Mouse (Mus musculus) cerebellum, adult 11 months (tissue): ENCODE results near the gene Lbhd2.

Experiments used
- DNase-seq: peaks from one replicate; pipeline ENCODE4 v3.0.0; 2022

Gene Lbhd2

DNA sequence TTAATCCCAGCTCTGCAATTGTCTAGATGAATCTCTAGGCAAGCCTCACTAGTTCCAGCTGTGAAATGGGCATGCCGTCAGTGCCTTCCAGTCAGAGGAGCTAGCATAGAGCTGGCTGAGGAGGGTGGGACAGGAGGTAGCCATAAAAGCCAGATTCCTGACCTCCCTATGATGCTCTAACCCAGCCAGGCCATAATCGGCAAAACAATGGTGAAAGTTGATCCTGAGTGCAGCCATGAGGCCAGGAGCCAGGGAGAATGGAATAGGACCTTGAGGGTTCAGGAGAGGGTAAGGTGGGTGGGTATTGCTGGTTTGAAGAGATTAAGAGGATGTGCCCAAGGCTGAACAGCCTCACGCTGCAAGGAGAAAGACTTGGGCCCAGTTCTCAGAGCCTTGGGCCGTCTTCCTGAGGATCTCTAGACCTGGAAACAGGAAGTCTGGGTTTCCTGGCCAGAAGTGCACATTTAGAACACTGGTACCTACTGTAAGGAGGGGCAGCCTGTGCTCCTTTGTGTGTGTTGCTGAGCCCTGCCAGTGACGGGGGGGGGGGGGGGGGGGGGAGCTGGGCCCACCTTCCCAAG, 26.2 kb downstream of the Lbhd2 start:
- no peak for DNase-seq

DNA sequence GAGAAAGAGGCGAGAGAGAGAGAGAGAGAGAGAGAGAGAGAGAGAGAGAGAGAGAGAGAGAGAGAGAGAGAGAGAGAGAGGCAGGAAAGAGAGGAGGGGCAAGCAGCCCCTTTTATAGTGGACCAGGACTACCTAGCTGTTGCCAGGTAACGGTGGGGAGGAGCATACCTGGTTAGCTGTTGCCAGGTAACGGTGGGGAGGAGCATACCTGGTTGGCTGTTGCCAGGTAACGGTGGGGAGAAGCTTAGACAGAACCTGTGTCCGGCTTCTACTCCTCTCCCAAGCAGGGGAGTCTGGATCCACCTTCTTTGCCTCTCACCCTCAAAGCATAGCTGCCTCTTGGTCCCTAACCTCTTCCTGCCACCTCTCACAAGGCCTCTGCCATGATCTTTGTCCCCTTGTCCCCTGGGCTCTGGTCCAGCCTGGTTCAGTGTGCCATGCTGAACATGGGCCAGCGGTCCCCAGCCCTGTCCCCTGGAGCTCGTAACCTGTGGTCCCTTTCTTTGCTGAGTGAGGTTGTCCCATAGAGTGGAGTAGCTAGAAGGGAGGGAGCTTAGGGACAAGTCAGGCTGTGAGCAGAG, 27.6 kb downstream of the Lbhd2 start:
- DNase-seq, result no peak

DNA sequence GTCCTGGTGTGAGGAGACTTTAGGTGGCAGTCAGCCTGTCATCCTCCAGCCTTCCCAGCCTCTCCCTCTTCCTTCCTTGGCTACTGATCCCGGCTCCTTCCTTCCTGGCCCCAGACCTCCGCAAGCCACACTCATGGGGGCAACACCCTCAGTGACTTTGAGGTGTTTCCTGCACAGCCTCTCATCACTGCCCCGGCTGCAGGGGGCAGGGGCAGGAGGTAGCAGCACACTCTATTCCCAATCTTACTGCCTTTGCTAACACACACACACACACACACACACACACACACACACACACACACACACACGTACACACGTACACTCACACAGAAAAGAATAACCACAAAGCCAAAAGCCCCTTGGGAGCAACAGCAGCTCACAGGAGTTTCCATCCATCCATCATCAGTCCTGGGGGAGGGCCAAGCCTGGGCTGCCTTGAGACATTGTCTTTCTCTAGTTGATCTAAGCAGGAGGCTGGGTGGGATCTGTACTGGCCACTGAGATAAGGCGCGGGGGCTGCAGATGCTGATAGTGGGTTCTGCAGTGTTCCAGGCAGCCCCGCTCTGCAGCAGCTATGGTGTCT, 28.2 kb downstream of the Lbhd2 start:
- DNase-seq, result no peak

DNA sequence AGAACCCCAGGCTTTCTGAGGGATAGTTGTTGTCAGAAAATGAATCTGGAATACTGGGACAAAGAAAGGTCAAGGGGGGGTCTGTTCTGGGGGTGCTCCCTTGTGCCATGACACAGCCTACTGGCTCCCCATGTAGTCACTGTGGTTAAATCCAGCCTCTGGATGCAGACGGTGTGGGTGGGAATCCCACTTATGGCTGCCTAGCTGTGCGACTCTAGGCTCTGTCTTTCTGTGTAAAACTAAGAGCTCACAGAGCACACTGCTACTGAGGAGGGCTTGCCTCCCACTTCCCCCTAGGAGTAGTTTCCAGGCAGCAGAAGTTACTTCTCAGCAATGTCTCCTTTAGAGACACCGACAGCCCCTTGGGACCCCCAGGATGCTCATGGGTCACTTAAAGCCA, 29.6 kb downstream of the Lbhd2 start:
- no peak for DNase-seq

DNA sequence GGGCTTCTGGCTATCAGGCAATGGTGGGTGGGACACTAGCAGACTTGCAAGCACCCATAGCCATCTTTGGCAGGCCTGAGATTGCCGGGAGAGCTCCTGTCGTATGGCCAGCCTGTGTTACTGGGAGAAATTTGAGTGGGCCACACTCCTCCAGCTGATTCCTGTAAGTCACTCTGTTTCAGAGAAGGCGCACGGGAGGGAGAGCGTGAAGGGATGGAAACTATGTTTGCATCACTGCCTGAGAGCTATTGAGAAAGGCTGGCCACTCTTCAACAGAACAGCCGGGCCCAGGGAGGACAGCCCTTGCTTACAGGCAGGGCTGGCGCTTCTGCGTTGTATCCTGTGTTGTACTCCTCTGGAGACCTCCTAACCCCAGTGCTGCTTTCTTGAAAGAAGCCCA, 30.0 kb downstream of the Lbhd2 start:
- no peak for DNase-seq

DNA sequence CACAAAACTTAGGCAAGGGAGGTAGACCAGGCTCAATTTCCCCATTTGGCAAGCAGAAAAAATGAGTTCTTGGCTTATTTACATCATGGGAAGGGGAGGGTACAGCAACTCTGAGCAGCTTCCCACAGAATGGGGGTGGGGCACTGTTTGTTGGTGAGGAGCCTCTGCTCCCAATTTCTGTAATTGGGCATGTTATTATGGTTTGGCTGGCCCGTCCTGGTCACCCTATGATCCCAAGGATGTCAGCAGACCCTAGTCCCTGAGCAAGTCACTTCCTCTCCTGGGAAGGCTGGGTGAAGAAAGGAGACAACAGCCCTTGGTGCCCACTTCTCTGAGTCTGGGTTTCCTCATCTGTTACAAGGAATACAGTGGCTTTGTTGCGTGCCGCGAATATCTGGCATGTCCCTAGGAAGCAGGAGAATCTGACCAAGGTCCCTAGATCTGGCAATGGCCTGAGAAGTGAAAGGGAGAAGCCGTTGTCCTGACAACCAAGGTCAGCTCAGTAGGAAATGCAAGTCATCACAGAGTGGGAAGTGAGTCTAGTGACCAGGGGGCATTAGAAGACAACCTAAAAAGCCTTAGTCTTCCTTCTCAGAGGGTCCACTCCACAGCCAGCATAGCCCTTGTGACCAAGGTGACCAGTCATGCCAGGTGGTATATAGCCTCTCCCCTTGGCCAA, 30.8 kb downstream of the Lbhd2 start:
- no peak for DNase-seq

DNA sequence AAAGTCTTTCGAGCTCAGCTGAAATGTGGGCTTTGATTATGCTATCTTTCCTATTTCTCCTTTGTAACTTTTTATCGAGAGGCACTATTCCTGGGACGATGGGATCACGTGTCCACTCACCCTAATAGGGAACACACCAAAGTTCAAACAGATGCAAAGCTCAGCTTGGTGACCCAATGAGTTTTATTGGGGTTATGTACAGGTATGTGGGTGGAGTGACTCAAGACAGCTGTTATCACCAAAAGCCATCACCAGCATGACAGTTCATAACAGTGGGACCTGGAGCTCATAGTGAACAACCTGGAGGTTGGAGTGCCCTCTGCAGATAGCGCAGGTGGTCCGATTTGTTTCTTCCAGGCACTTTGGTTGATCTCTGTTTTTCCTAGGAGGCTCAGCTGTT, 32.2 kb downstream of the Lbhd2 start:
- no peak for DNase-seq

DNA sequence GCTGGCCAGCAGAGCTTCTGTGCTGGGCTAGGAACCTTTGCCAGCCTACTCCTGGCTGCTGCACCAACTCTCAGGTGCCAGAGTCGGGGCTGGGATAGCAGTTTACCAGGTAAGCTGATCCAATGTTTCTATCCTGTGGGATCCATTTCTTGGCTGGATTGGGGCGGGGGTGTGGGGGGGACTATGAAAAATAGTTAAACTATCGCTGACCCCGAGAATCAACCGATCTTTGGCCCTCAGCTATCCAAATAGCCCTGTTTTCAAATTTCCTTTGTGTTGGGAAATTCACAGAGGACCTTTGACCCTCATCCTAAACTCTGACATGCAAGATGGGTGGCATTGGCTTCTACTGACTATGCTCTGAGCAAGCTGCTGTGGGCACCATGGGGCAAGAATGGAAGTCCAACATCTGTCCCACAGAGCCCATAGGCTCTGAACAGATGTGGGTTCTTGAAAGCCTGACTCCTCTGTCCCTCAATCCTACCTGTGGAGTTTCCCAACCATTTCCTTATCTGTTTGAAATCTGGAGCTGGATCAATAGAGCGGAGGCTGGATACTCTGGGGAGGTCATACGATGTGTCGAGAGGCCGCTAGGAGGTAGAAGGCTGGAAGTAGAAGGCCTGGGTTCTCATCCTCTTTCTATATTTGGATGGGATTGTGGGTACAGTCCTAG, 34.2 kb downstream of the Lbhd2 start:
- no peak for DNase-seq

DNA sequence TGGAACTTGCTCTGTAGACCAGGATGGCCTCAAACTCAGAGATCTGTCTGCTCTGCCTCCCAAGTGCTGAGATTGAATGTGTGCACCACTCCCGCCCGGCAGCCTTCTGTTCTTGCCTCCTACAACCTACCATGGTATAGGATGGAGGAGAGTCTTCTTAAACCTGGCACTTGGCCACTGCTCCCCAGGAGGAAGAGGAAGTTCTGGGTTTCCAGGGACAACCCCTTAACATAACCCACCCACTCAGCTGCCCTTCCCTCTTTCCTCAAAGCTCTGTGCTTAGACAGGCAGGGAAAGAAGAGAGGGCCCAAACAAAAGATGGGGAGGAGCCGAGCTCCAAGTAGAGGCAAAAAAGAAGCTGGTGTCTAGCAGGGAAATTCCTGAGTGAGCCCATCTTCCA, 34.9 kb downstream of the Lbhd2 start:
- no peak for DNase-seq

DNA sequence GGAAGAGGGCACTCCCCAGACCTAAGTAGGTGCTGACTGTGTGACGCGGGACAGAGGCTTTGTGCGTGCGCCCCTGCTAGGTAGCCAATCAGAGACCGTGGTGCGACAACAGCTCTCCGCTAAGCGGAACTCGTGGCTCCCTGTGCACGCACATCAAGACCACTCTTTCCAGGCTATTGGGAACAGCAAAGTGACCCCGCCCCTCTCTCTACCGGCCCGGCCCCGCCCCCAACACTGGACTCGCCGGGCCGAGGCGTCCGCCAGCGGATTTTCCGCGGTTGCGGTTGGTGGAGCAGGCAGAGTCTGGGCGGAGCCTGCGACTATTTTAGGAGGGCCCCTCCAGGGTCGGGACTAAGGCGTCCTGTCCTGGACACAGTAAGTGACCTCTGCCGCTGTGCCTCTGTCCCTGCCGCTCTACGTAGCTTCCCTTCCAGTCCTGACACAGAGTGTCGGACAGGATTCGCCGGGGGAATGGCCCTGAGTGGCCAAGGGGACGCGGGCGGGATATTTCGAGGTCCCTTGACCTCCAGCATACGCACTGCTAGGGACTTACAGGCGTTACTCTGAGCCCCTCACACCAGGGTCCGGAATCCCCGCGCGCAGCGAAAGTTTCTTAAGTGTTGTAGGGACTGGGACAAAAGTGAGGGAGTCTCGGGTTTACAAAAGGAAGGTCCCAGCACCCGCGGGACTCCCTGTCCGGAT, 35.9 kb downstream of the Lbhd2 start, which contains the start of gene Tnfaip2:
Gene Tnfaip2 (plus strand): TSS at position 161 of the 702 bp plus-strand sequence.
- no peak for DNase-seq

DNA sequence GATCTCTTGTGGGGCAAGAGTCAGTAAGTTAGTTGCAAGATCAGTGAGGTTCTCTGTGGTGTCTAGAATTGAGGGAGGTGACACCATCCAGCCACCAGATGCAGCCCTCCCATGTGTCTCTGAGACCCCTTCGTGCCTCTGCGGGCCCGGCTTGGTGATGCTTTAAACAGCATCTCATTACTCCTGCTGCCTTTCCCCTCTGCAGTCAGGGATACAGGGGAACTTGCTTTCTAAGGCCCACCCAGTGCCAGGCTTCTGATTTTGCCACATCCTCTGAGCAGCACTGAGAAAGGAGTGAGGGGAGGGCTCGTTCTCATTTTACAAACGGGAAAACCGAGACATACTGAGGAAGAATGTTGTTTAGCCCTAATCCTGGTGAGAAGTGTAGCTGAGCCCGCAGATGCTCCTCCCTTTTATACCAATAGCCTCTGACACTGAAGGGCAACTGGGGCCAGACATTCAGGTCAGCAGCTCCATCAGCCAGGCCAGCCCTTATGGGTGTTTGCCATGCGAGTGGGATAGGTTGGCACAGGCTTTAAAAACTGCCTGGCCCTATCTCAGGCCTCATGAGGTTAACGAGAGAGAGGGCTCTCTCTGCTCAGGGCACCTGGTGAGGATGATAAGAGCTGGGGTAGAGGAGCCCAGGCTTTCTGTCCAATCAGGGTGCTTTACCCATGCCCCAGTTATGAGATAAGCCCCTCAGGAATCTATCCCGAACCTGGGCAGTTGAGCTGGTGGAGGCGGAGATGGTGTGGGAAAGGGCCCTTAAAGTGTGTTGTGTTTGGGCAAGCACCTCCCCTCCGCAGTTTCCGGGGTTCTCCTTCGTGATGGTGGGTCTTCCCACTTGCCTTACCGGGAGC, 36.6 kb downstream of the Lbhd2 start:
- DNase-seq, result no peak

DNA sequence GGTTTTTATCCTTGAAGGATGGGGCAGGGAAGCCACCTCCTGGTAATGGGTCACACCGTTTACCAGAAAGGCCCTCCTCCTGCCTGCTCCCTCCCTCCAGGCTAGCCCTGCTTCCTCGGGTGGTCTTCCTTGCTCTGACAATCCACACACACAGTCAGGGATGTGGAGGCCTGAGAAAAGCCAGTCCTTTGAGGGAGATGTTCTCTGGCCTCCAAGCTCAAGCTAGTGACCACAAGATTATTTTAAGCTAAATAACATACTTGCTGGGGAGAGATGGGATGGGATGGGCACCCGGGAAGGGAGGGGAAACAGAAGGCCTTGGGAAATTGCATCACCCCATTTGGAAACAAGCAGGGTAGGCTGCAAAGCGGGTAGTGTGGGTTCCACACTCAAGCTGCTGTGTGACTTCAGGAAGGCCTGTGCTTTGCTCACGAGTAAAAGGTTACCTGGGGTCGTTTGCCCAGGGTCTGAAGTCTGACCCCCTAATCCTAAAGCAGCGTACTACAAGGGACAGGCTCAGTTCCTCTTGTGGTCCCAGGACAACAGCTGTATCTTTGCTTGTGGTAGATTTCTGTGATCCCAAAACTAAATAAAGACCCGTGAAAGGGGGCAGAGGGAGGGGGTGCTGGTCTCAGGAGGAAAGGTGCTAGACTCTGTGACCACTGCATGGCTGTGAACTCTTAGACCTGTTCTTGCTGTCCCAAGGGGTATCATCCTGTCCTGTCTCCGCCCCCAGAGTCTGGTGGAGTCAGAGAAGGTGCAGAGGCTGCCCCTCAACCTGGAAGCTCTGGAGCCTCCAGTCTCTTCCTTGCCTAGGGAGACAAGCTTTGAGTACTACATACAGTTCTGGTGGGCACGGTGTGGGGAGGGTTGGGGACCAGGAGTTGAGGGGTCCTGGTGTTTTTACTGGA, 37.6 kb downstream of the Lbhd2 start:
- DNase-seq, result no peak

DNA sequence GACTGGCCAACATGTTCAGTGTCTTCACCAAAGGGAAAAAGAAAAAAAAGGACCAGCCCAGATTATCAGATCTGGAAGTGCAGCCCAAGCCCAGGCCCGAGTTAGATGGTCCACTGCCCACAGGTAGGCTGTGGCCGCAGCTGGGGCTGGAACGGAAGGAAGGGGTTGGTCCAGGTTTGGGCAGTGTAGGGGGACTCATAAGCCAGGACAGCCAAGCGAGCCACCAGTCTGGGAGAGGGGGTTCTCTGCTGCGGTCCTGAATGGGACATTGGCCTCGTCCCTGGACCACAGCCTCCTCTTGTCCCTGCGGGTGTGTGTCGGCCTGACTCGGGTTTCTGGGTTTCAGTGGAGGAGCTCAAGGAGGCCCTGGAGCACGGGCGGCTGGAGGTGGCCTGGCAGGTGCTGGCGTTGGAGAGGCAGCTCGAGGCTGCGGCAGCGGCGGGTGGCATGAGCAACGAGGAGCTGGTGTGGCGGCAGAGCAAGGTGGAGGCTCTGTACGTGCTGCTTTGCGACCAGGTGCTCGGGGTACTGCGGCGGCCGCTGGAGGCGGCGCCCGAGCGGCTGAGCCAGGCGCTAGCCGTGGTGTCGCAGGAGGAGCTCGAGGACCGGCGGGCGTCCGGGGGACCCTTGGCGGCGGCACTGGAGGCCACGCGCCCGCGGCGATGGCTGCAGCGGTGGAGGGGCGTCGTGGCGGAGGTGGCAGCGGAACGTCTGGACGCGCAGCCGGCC, 38.7 kb downstream of the Lbhd2 start:
- DNase-seq, result no peak

DNA sequence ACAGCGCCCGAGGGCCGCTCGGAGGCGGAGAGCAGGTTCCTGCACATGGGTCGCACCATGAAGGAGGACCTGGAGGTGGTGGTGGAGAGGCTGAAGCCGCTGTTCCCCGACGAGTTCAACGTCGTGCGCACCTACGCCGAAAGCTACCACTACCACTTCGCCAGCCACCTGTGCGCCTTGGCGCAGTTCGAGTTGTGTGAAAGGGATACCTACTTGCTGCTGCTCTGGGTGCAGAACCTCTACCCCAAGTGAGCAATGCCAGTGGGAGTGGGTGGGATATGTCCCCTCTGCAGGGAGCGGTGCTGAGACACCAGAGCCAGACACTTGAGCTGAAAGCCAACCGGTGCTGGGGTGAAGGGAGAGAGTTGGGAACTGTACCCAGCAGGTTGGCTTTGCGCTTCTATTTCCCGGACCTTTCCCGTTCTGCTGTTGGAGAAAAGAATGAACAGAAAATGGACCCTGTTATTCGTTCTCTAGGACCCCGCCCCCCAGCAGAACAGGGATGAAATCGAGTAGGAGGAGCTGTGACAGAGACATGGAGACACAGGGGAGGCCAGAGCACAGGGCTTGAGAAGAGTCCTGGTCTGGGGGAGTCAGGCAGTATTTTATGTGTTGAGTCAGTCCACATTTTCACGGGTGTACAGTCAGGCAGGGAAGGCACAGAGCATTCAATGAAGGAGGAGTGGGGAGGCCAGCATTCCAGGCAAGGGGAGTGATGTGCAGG, 39.4 kb downstream of the Lbhd2 start:
- DNase-seq, result no peak

DNA sequence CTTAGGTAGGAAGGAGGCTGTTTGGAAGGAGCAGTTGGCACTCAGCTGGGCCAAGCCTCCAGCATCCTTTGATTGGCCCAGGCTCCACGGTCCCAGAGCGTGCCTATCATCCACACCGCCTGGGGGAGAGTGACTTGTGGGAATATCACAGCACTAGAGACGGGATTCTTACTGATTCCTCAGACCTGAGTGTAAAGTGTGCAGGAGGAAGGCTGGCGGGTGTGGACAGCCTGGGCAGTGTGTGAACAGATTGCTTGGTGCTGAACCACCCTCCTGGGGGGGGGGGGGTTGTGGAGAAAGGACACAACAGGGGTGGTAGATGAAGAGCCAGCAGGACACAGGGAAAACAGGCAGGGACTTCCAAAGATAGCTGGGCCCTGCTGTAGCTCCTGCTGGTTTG, 40.1 kb downstream of the Lbhd2 start:
- no peak for DNase-seq

DNA sequence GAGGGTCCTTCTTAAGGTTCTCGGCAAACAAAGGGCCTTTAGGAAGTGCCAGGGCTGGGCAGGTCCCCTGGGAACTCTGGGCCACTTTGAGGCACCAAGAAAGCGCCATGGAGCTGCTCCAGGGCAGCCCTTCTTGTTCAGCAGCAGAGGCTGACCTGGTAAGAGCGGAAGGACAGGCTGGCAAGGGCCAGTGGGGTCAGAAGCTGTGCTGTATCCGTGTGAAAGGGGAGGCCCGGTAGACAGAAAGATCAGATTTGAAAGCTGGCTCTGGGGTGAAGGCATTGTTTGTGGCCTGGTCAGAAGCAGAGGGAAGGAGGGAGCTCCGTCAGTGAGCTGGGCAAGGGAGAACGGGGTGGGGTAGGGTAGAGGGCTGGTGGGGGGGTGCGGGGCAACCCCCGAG, 40.7 kb downstream of the Lbhd2 start:
- DNase-seq, result no peak

DNA sequence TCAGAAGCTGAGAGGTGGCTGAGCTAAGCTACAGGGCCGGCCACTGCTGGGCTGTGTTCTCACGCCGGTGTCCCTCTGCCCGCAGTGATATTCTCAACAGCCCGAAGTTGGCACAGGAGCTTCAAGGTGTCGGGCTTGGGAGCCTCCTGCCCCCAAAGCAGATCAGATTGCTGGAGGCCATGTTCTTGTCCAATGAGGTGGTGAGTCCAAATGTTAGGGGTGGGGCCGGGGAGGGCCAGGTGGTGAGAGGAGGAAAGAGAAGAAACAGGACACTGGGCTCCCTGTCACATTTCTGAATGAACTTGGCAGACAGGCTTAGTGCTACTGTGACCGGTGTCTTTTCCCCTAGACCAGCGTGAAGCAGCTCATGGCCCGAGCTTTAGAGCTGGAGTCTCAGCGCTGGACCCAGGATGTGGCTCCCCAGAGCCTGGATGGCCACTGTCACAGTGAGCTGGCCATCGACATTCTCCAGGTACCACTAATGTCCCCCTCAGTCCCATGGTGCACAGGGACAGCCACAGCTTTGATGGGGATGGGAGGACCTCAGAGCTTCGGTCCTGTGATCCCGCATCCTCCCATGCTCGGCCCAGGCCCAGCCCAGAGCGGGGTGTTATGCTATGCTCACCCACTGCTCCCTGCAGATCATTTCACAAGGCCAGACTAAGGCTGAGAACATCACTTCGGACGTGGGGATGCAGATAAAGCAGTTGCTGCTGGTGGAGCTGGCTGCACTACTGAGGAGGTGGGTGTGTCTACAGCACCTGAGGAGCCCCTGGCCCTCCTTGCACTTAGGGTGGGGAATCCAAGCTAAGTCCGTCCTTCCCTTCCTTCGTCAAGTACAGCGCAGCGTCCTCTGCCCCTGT, 41.5 kb downstream of the Lbhd2 start:
- DNase-seq, result no peak

DNA sequence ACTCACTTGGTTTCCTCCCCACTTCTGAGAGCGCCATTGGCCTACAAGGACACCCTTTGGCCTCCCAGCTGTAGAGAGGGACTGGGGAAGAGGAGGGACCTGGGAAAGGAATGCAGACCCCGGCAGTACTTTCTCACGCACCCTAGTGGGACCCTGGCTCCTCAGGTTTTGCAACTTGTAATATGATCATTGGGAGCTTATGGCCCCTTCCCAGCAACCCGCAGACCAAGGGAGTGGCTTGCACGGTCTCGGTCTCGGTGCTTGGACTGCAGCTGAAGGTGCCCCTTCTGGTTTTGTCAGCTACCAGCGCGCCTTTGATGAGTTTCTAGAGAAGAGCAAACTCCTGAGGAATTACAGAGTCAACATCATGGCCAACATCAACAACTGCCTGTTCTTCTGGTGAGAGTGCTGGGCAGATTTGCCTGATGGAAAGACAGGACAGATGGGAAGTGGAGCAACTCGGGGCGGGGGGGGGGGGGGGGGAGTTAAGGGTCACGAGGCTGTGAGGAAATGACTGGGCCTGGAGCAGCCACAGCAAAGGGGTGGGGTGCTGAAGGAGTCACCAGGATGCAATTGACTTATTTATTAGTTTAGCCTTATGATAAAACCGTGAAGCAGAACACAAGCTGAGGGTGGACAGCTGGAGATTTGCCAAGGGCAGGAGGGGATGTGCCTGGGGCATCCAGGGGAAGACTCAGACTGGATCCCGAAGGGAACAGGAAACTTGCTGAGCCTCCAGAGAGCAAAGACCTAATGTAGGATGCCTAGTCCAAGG, 42.5 kb downstream of the Lbhd2 start:
- DNase-seq, result no peak
